Mouse (Mus musculus) c-Kit-positive CD71-positive TER-119-positive erythroid progenitor cells, embryonic 14.5 days (primary cell): Measurements from ENCODE around the gene Acat2.
"Not testable (repeated sequence)": the region's sequence is repeated elsewhere in the genome, so short reads cannot be mapped to it uniquely, and the experiment has no call there.

Source experiments
- DNase-seq: peaks from one replicate; pipeline ENCODE4 v3.0.0-alpha.2; 2013; ENCODE audit warnings: low spot score

Gene Acat2

GRCm38 (mm10) chr17:12906436-12906835 lies 54.1 kb downstream of the Acat2 start:
- no peak for DNase-seq

DNA sequence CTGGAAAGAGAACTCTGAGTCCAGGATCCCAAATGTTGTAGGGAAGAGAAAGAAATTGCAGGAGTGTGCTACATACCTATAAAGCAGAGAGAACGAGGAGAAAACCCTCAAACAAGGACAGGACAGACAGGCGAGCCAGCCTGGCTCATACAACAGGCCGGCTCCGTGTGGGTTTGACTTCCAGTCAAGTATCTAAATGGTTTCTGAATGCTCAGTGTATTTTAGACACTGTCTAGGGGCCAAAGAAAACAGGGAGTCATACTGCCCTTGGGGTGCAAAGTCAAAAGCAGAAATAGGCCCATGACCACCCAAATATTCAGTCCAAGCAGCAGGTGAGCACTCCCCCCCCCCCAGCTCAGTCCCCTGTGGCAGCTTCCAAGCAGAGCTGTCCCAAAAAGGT lies 54.7 kb downstream of the Acat2 start:
- no peak for DNase-seq

GRCm38 (mm10) chr17:12904349-12904748 lies 56.2 kb downstream of the Acat2 start:
- no peak for DNase-seq

DNA sequence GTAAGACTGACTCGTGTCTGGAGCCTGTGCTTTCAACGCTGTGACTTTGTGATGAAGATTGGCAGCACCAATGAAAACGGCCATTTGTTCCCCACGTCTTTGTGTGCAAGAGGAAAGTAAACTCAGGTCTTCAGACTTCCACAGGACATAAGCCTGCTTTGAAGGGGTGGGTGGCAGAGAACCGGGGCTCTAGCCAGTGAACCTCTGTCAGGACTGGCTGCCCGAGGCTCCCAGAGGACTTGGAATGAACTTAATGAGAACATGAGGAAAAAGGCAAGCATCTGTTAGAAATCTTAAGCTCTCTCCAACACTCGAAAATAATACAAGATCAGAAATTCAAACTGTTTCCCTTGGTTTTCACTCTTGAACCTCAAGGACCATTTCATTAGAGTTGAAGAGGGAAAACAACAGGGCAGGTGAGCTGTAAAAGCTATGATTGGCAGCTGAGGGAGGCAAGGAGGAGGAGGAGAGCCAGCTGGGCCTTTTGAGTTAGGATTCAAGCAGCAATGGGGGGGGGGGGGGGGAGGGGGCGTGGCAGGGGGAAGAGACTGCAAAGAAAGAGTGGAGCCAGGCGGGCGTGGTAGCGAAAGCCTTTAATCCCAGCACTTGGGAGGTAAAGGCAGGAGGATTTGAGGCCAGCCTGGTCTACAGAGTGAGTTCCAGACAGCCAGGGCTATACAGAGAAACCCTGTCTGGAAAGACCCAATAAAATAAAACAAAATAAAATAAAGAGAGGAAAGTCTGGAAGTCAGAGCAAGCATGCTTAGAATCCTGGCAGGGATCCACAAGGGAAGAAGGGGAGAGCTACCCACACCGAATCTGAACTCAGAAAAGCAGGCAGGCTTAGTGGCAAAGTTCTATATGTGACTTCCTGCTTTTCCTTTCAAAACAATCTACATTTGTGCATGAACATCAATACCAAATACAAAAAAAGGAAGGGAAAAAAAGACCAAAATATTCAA lies 56.9 kb downstream of the Acat2 start:
- DNase-seq = no peak

- DNase-seq = no peak
These were observed 58.3 kb downstream of the Acat2 start for GRCm38 (mm10) chr17:12902291-12902690.

- not testable (repeated sequence) for DNase-seq
These were observed 61.9 kb downstream of the Acat2 start for GRCm38 (mm10) chr17:12898607-12899006.

GRCm38 (mm10) chr17:12897674-12898073 lies 62.9 kb downstream of the Acat2 start:
- no peak for DNase-seq
